Mouse (Mus musculus) MEL (cell line): ENCODE results near the gene Vtcn1. TPM values are rescaled to one million over a fixed set of nuclear protein-coding genes. Genes with fewer than 3 reads are reported as not detected.

Experiments
- DNase-seq: peaks from one replicate; pipeline ENCODE4 v3.0.0; 2011; ENCODE audit warnings: low read depth, low spot score
- H3K27ac ChIP-seq: 2 replicates; pipeline ENCODE4 v1.5.1; 2012; ENCODE audit warnings: low read depth, mild to moderate bottlenecking, control low read depth, low read length, moderate library complexity; ENCODE audit not compliant: control insufficient read depth
- H3K27me3 ChIP-seq, 2 experiments: fragments of 150-350 bp in 1 of 2; sonication (generic) in 1 of 2; 2 replicates each; pipeline ENCODE4 v1.6.1; 2012; ENCODE audit warnings: low read length in 2 of 2, mild to moderate bottlenecking in 2 of 2, improper control_type of control experiment in 1 of 2, moderate library complexity in 1 of 2; ENCODE audit not compliant: insufficient read depth in 2 of 2, control insufficient read depth in 1 of 2
- H3K36me3 ChIP-seq, 2 experiments: 2 replicates each; pipeline ENCODE4 v1.6.1; 2012 to 2014; ENCODE audit warnings: low read length in 2 of 2, improper control_type of control experiment in 1 of 2, inconsistent platforms in 1 of 2, mild to moderate bottlenecking in 1 of 2; ENCODE audit not compliant: insufficient read depth in 2 of 2, control insufficient read depth in 1 of 2
- H3K4me1 ChIP-seq, 2 experiments: fragments of 150-350 bp in 1 of 2; sonication (generic) in 1 of 2; 2 replicates each; pipeline ENCODE4 v1.6.1; 2012; ENCODE audit warnings: low read length in 2 of 2, improper control_type of control experiment in 1 of 2, mild to moderate bottlenecking in 1 of 2; ENCODE audit not compliant: insufficient read depth in 2 of 2, control insufficient read depth in 1 of 2
- H3K4me3 ChIP-seq, 2 experiments: fragments of 150-350 bp in 1 of 2; sonication (generic) in 1 of 2; 2 replicates each; pipeline ENCODE4 v1.5.1; 2012; ENCODE audit warnings: low read depth in 2 of 2, low read length in 2 of 2, mild to moderate bottlenecking in 2 of 2, moderate library complexity in 2 of 2, control low read depth in 1 of 2, improper control_type of control experiment in 1 of 2; ENCODE audit not compliant: control insufficient read depth in 1 of 2, insufficient read depth in 1 of 2
- H3K79me2 ChIP-seq: 2 replicates; pipeline ENCODE4 v1.6.1; 2012; ENCODE audit warnings: mild to moderate bottlenecking, low read length, moderate library complexity; ENCODE audit not compliant: control insufficient read depth, poor library complexity, insufficient read depth
- H3K9ac ChIP-seq: 2 replicates; pipeline ENCODE4 v1.6.1; 2012; ENCODE audit warnings: low read depth, mild to moderate bottlenecking, control low read depth, low read length, moderate library complexity; ENCODE audit not compliant: control insufficient read depth, poor library complexity, severe bottlenecking
- H3K9me3 ChIP-seq: fragments of 150-350 bp; sonication (generic); replicated peaks from 2 replicates; pipeline ENCODE4 v1.6.1; 2012; ENCODE audit warnings: mild to moderate bottlenecking, low read length, improper control_type of control experiment, moderate library complexity; ENCODE audit not compliant: insufficient read depth
- BHLHE40 ChIP-seq: IDR thresholded peaks from 2 replicates; pipeline ENCODE4 v1.6.1; 2012; ENCODE audit warnings: low read depth, mild to moderate bottlenecking, inconsistent platforms, low read length, improper control_type of control experiment, borderline replicate concordance
- CHD1 ChIP-seq: IDR thresholded peaks from 2 replicates; pipeline ENCODE4 v1.6.1; 2012; ENCODE audit warnings: low read depth, mild to moderate bottlenecking, inconsistent platforms, low read length, improper control_type of control experiment
- CHD2 ChIP-seq: IDR thresholded peaks from 2 replicates; pipeline ENCODE4 v1.6.1; 2011; ENCODE audit warnings: low read length, improper control_type of control experiment
- CTCF ChIP-seq, 3 experiments: IDR thresholded peaks in 2 of 3; conservative IDR thresholded peaks in 1 of 3; 2 replicates each; pipeline ENCODE4 v1.5.1; 2011 to 2012; ENCODE audit warnings: low read length in 3 of 3, low read depth in 2 of 3, mild to moderate bottlenecking in 2 of 3, improper control_type of control experiment in 1 of 3, inconsistent platforms in 1 of 3, mixed read lengths in 1 of 3, moderate library complexity in 1 of 3; ENCODE audit not compliant: control insufficient read depth in 1 of 3, insufficient read depth in 1 of 3, poor library complexity in 1 of 3, severe bottlenecking in 1 of 3
- E2F4 ChIP-seq: IDR thresholded peaks from 2 replicates; pipeline ENCODE4 v1.6.1; 2011; ENCODE audit warnings: low read depth, low read length, improper control_type of control experiment, borderline replicate concordance
- EP300 ChIP-seq, 2 experiments: IDR thresholded peaks; 2 replicates each; pipeline ENCODE4 v1.6.1; 2011; ENCODE audit warnings: improper control_type of control experiment in 2 of 2, low read length in 2 of 2, low read depth in 1 of 2, mild to moderate bottlenecking in 1 of 2
- ETS1 ChIP-seq: IDR thresholded peaks from 2 replicates; pipeline ENCODE4 v1.6.1; 2012; ENCODE audit warnings: low read depth, mild to moderate bottlenecking, inconsistent platforms, low read length, improper control_type of control experiment, moderate library complexity
- GABPA ChIP-seq: IDR thresholded peaks from 2 replicates; pipeline ENCODE4 v1.6.1; 2012; ENCODE audit warnings: low read depth, mild to moderate bottlenecking, inconsistent platforms, low read length, improper control_type of control experiment, moderate library complexity
- HCFC1 ChIP-seq: IDR thresholded peaks from 2 replicates; pipeline ENCODE4 v1.6.1; 2012; ENCODE audit warnings: low read depth, mild to moderate bottlenecking, inconsistent platforms, low read length, improper control_type of control experiment, moderate library complexity
- JUND ChIP-seq: IDR thresholded peaks from 2 replicates; pipeline ENCODE4 v1.6.1; 2011; ENCODE audit warnings: low read depth, mild to moderate bottlenecking, improper control_type of control experiment, low read length
- KAT2A ChIP-seq: conservative IDR thresholded peaks from 2 replicates; pipeline ENCODE4 v1.6.1; 2012; ENCODE audit warnings: low read depth, low read length, improper control_type of control experiment, inconsistent platforms
- MAFK ChIP-seq: IDR thresholded peaks from 2 replicates; pipeline ENCODE4 v1.6.1; 2011; ENCODE audit warnings: low read depth, mild to moderate bottlenecking, low read length, improper control_type of control experiment, borderline replicate concordance
- MAX ChIP-seq: IDR thresholded peaks from 2 replicates; pipeline ENCODE4 v1.6.1; 2011; ENCODE audit warnings: low read length, improper control_type of control experiment
- MAZ ChIP-seq: IDR thresholded peaks from 2 replicates; pipeline ENCODE4 v1.6.1; 2012; ENCODE audit warnings: low read depth, mild to moderate bottlenecking, inconsistent platforms, low read length, improper control_type of control experiment
- MEF2A ChIP-seq: IDR thresholded peaks from 2 replicates; pipeline ENCODE4 v1.6.1; 2014; ENCODE audit warnings: low read depth, mild to moderate bottlenecking, inconsistent platforms, low read length, improper control_type of control experiment; ENCODE audit not compliant: poor library complexity, insufficient replicate concordance, severe bottlenecking; ENCODE audit errors: extremely low read depth
- MXI1 ChIP-seq: IDR thresholded peaks from 2 replicates; pipeline ENCODE4 v1.6.1; 2011; ENCODE audit warnings: mild to moderate bottlenecking, low read depth, low read length, improper control_type of control experiment
- MYB ChIP-seq: IDR thresholded peaks from 2 replicates; pipeline ENCODE4 v1.6.1; 2011; ENCODE audit warnings: mild to moderate bottlenecking, low read depth, low read length, improper control_type of control experiment
- MYC ChIP-seq: IDR thresholded peaks from 2 replicates; pipeline ENCODE4 v1.6.1; 2011; ENCODE audit warnings: low read depth, mild to moderate bottlenecking, low read length, improper control_type of control experiment, moderate library complexity
- NELFE ChIP-seq: IDR thresholded peaks from 2 replicates; pipeline ENCODE4 v1.6.1; 2011; ENCODE audit warnings: low read depth, low read length, improper control_type of control experiment
- NRF1 ChIP-seq: IDR thresholded peaks from 2 replicates; pipeline ENCODE4 v1.6.1; 2014; ENCODE audit warnings: low read depth, mild to moderate bottlenecking, inconsistent platforms, low read length, improper control_type of control experiment, moderate library complexity; ENCODE audit not compliant: poor library complexity, insufficient read depth, severe bottlenecking
- POLR2A ChIP-seq, 2 experiments: IDR thresholded peaks; 2 replicates each; pipeline ENCODE4 v1.6.1; 2011 to 2012; ENCODE audit warnings: low read length in 2 of 2, mild to moderate bottlenecking in 2 of 2, control low read depth in 1 of 2, improper control_type of control experiment in 1 of 2, low read depth in 1 of 2, moderate library complexity in 1 of 2; ENCODE audit not compliant: control insufficient read depth in 1 of 2, insufficient read depth in 1 of 2, poor library complexity in 1 of 2
- POLR2AphosphoS2 ChIP-seq: IDR thresholded peaks from 2 replicates; pipeline ENCODE4 v1.6.1; 2011; ENCODE audit warnings: low read length, improper control_type of control experiment
- POLR2AphosphoS5 ChIP-seq: IDR thresholded peaks from 2 replicates; pipeline ENCODE4 v1.6.1; 2012; ENCODE audit warnings: low read depth, borderline replicate concordance, mild to moderate bottlenecking, inconsistent platforms, low read length, moderate library complexity, mixed read lengths
- RAD21 ChIP-seq: IDR thresholded peaks from 2 replicates; pipeline ENCODE4 v1.6.1; 2011; ENCODE audit warnings: mild to moderate bottlenecking, low read depth, low read length, improper control_type of control experiment
- RCOR1 ChIP-seq: IDR thresholded peaks from 2 replicates; pipeline ENCODE4 v1.6.1; 2012; ENCODE audit warnings: low read depth, mild to moderate bottlenecking, inconsistent platforms, low read length, improper control_type of control experiment
- SMC3 ChIP-seq: IDR thresholded peaks from 2 replicates; pipeline ENCODE4 v1.6.1; 2011; ENCODE audit warnings: low read depth, low read length, improper control_type of control experiment
- TAL1 ChIP-seq: IDR thresholded peaks from 2 replicates; pipeline ENCODE4 v1.6.1; 2012; ENCODE audit warnings: mild to moderate bottlenecking, inconsistent platforms, low read length, moderate library complexity, mixed read lengths
- TCF12 ChIP-seq: IDR thresholded peaks from 2 replicates; pipeline ENCODE4 v1.6.1; 2014; ENCODE audit warnings: low read depth, mild to moderate bottlenecking, inconsistent platforms, low read length, improper control_type of control experiment, moderate library complexity
- UBTF ChIP-seq: IDR thresholded peaks from 2 replicates; pipeline ENCODE4 v1.6.1; 2012; ENCODE audit warnings: low read depth, mild to moderate bottlenecking, inconsistent platforms, low read length, improper control_type of control experiment, moderate library complexity, borderline replicate concordance; ENCODE audit not compliant: insufficient read depth
- USF1 ChIP-seq: IDR thresholded peaks from 2 replicates; pipeline ENCODE4 v1.6.1; 2014; ENCODE audit warnings: low read depth, mild to moderate bottlenecking, inconsistent platforms, low read length, improper control_type of control experiment, moderate library complexity
- USF2 ChIP-seq, 2 experiments: IDR thresholded peaks; 2 replicates each; pipeline ENCODE4 v1.6.1; 2011 to 2012; ENCODE audit warnings: improper control_type of control experiment in 2 of 2, low read length in 2 of 2, borderline replicate concordance in 1 of 2, inconsistent platforms in 1 of 2, low read depth in 1 of 2, mild to moderate bottlenecking in 1 of 2; ENCODE audit not compliant: insufficient read depth in 1 of 2
- ZC3H11A ChIP-seq: IDR thresholded peaks from 2 replicates; pipeline ENCODE4 v1.6.1; 2012; ENCODE audit warnings: low read depth, mild to moderate bottlenecking, inconsistent platforms, low read length, improper control_type of control experiment
- ZKSCAN1 ChIP-seq: IDR thresholded peaks from 2 replicates; pipeline ENCODE4 v1.6.1; 2012; ENCODE audit warnings: low read depth, mild to moderate bottlenecking, inconsistent platforms, low read length, improper control_type of control experiment, moderate library complexity
- ZMIZ1 ChIP-seq: IDR thresholded peaks from 2 replicates; pipeline ENCODE4 v1.6.1; 2012; ENCODE audit warnings: low read depth, mild to moderate bottlenecking, inconsistent platforms, low read length, improper control_type of control experiment, moderate library complexity
- ZNF384 ChIP-seq: IDR thresholded peaks from 2 replicates; pipeline ENCODE4 v1.6.1; 2012; ENCODE audit warnings: low read depth, mild to moderate bottlenecking, inconsistent platforms, low read length, improper control_type of control experiment
- polyA plus RNA-seq, 2 experiments: library from polyadenylated mRNA; stranded (reverse) in 1 of 2; unstranded in 1 of 2; fragments of >175 nt in 1 of 2; fragments of >200 nt in 1 of 2; gene quantifications; 2 replicates each; pipeline versions ENCODE4 v1.2.1 to v1.2.4; 2012; ENCODE audit warnings: low replicate concordance in 2 of 2, low read depth in 1 of 2; ENCODE audit not compliant: insufficient read length in 2 of 2, insufficient read depth in 1 of 2, missing spikeins in 1 of 2
- total RNA-seq: library from RNA; depleted of rRNA; stranded (reverse); fragments of 300-350 nt; gene quantifications from 2 replicates; pipeline ENCODE4 v1.2.3, GENCODE M21; 2012

Vtcn1 gene
- total and polyA plus RNA-seq, 3 experiments = not detected

- peak; percentile 99 for DNase-seq
- H3K4me1 ChIP-seq = peaks cover 0 to 25% of the 10 kb centered on the region in 2 experiments; a peak in 3 of 4 replicates
- H3K36me3 ChIP-seq = peaks cover 0 to 3% of the 10 kb centered on the region in 2 experiments; a peak in 2 of 4 replicates
- H3K4me3 ChIP-seq = peak within 1 kb of the TSS; percentile 83 to 98
- no peaks in the 10 kb centered on the region for H3K9me3 ChIP-seq
- H3K9ac ChIP-seq = peak within 1 kb of the TSS; percentile 83
- no peaks in the 10 kb centered on the region for H3K27me3 ChIP-seq
- H3K79me2 ChIP-seq = no peaks in the 10 kb centered on the region; the same call in 1 of the 2 replicates
- H3K27ac ChIP-seq = peak within 1 kb of the TSS; percentile 39
- TF ChIP-seq E2F4 (no peak), SMC3 (no peak), MYB (peak; percentile 39), JUND (no peak), HCFC1 (peak; percentile 96), POLR2AphosphoS2 (no peak), MEF2A (no peak), ZMIZ1 (0 out of 2 replicates have a peak, but pooled peaks have one; percentile 51), RAD21 (no peak), ZNF384 (0 out of 2 replicates have a peak, but pooled peaks have one; percentile 26), NELFE (peak; percentile 48), ZC3H11A (no peak; the same call in 1 of the 2 replicates), ETS1 (no peak), TAL1 (no peak), CHD1 (no peak), CTCF (IDR thresholded peaks at IDR 0.05 in 2 of 3, conservative IDR thresholded peaks at IDR 0.05 in 1 of 3; ENCODE audit: control insufficient read depth in 1 of 3, insufficient read depth in 1 of 3, low read depth in 2 of 3, low read length in 3 of 3, poor library complexity in 1 of 3, severe bottlenecking in 1 of 3) (no peak), USF2 (IDR thresholded peaks at IDR 0.05; ENCODE audit: borderline replicate concordance in 1 of 2, insufficient read depth in 1 of 2, low read depth in 1 of 2, low read length in 2 of 2) (no peak), MYC (peak; percentile 65; the same call in 1 of the 2 replicates), TCF12 (no peak), NRF1 (peak; percentile 27; the same call in 1 of the 2 replicates), POLR2AphosphoS5 (no peak), MAX (peak; percentile 63), MXI1 (0 out of 2 replicates have a peak, but pooled peaks have one; percentile 56), RCOR1 (0 out of 2 replicates have a peak, but pooled peaks have one; percentile 43), CHD2 (peak; percentile 73), POLR2A (IDR thresholded peaks at IDR 0.05; ENCODE audit: control insufficient read depth in 1 of 2, insufficient read depth in 1 of 2, low read depth in 1 of 2, low read length in 2 of 2, poor library complexity in 1 of 2) (peak; percentile 36 to 53; a peak in 2 of 4 replicates), ZKSCAN1 (no peak), KAT2A (peak; percentile 88), BHLHE40 (no peak), MAZ (0 out of 2 replicates have a peak, but pooled peaks have one; percentile 31), EP300 (IDR thresholded peaks at IDR 0.05; ENCODE audit: low read depth in 1 of 2, low read length in 2 of 2) (no peak), MAFK (no peak), UBTF (no peak), GABPA (no peak), USF1 (peak; percentile 48)
Observed at GRCm38 (mm10) chr3:100921825-100922505, 96.7 kb downstream of the Vtcn1 start, which contains the start of gene Trim45. Gene Trim45, plus strand, starts transcription at chr3:100922202.
